Mouse (Mus musculus) stomach, embryonic 15.5 days (tissue): ENCODE measurements around the gene Gm10358. TPM values are rescaled to one million over a fixed set of nuclear protein-coding genes. Genes with fewer than 3 reads are reported as not detected.
"Not testable (repeated sequence)": the region's sequence is repeated elsewhere in the genome, so short reads cannot be mapped to it uniquely, and the experiment has no call there.

Experiments
- ATAC-seq: fragments of 200-750 bp; cut with Nextera tagmentation; 2 replicates; pipeline ENCODE4 v1.8.0; 2017; ENCODE audit warnings: low read depth, moderate number of reproducible peaks, moderate TSS enrichment; ENCODE audit not compliant: insufficient read depth, low FRiP score
- H3K27ac ChIP-seq: fragments of 300-500 bp; sonication (generic); 2 replicates; pipeline ENCODE4 v1.5.1; 2015; ENCODE audit warnings: mild to moderate bottlenecking, inconsistent platforms
- H3K27me3 ChIP-seq: fragments of 300-500 bp; sonication (generic); replicated peaks from 2 replicates; pipeline ENCODE4 v1.6.1; 2015; ENCODE audit warnings: inconsistent platforms
- H3K36me3 ChIP-seq: fragments of 300-500 bp; sonication (generic); 2 replicates; pipeline ENCODE4 v1.6.1; 2015; ENCODE audit warnings: inconsistent platforms
- H3K4me1 ChIP-seq: fragments of 300-500 bp; sonication (generic); 2 replicates; pipeline ENCODE4 v1.6.1; 2015; ENCODE audit warnings: inconsistent platforms
- H3K4me2 ChIP-seq: fragments of 300-500 bp; sonication (generic); 2 replicates; pipeline ENCODE4 v1.6.1; 2015; ENCODE audit warnings: mild to moderate bottlenecking, inconsistent platforms
- H3K4me3 ChIP-seq: fragments of 300-500 bp; sonication (generic); replicated peaks from 2 replicates; pipeline ENCODE4 v1.5.1; 2015; ENCODE audit warnings: inconsistent platforms
- H3K9ac ChIP-seq: fragments of 300-500 bp; sonication (generic); 2 replicates; pipeline ENCODE4 v1.6.1; 2015; ENCODE audit warnings: inconsistent platforms
- H3K9me3 ChIP-seq: fragments of 300-500 bp; sonication (generic); 2 replicates; pipeline ENCODE4 v1.6.1; 2016; ENCODE audit warnings: inconsistent platforms
- WGBS: fragments of 180-500 bp; shearing (Covaris S2); methylation state at CpG from one replicate; pipeline ENCODE4 v1.1.7; 2015; 5-methylcytosine and 5-hydroxymethylcytosine counted together
- polyA plus RNA-seq: library from polyadenylated mRNA; unstranded; fragments of >200 nt; fragmentation: Nextera tagmentation; extraction: Ambion mirVana; gene quantifications from 2 replicates; pipeline ENCODE4 v1.2.1, GENCODE M21; 2015

The Gm10358 gene
- 0.27 and 0.54 TPM in 2 replicates for polyA plus RNA-seq

DNA sequence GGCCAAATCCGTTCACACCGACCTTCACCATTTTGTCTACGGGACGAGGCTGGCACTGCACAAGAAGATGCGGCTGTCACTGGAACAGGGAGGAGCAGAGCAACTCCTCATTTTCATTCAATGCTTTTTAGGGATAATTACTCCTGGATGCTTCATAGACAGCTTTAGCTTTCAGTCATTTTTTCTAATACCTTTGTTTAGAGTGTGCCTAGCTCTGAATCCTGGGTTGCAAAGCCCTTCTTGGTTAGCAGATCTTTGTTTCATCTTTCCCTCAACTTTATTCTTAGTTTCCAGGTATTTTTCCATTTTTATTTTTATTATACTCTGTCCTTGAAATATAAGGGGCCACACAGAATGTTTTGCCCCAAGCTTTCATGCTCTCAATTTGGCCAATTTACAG is at the start of gene Gm10358:
Gene Gm10358 (minus strand): TSS at position 101 of the 400 bp plus-strand sequence.
- 88% methylated on average over 5 of the region's 5 CpGs for WGBS
- H3K27ac ChIP-seq = no peak within 1 kb of the TSS
- no peak for ATAC-seq
- H3K4me2 ChIP-seq = no peak within 1 kb of the TSS
- H3K9me3 ChIP-seq = no peaks in the 10 kb centered on the region
- H3K9ac ChIP-seq = no peak within 1 kb of the TSS
- no peak within 1 kb of the TSS for H3K4me3 ChIP-seq
- H3K36me3 ChIP-seq = no peaks in the 10 kb centered on the region
- no peaks in the 10 kb centered on the region for H3K4me1 ChIP-seq
- H3K27me3 ChIP-seq = no peaks in the 10 kb centered on the region

DNA sequence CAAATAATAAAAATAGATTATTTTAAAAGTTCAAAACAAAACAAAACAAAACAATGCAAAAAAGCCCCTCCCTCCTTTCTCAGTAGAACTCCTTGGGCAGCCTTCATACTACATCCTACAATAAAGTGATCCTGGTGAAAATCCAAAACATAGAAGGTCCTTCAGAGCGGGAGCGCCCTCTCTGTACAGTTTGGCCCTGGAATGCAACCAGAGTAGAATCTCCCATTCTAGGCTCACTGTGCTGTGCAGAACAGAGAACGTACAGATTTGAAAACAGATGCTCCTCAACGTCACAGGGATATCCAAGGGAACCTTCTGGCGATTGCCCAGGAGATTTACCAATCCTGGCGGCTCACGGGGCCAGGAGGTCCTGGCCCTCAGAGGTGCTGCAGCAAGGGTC is 42.0 kb upstream of the Gm10358 start, which contains the start of gene Iqcm:
Gene Iqcm (plus strand): TSS at position 301 of the 400 bp plus-strand sequence.
- Histone ChIP-seq H3K4me2 (no peak within 1 kb of the TSS), H3K27me3 (no peaks in the 10 kb centered on the region), H3K27ac (no peak within 1 kb of the TSS), H3K9me3 (no peaks in the 10 kb centered on the region), H3K9ac (no peak within 1 kb of the TSS), H3K36me3 (no peaks in the 10 kb centered on the region), H3K4me3 (no peak within 1 kb of the TSS), H3K4me1 (no peaks in the 10 kb centered on the region)
- no peak for ATAC-seq
- 90% methylated on average over 7 of the region's 7 CpGs for WGBS

DNA sequence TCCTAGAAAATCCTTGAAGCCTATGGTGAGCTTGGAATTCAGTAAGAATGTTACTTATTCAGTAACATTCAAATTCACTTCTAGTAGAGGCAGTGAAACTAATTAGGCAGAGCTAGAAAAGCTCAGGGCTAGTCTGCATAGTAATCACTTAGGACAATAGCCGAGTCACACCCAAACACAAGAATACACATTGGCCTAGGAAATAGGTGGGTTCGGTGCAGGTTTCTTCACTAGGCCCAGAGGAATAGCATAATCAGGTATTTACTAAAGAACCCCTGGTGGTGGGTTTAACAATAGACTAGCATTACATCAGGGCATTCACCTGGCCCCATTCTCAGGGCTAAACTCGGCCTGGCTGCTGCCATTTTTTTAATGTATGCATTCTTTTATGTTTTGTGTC is 9.3 kb upstream of the Gm10358 start:
- H3K4me2 ChIP-seq, ATAC-seq, H3K9me3 ChIP-seq, H3K27ac ChIP-seq, H3K9ac ChIP-seq, H3K36me3 ChIP-seq, H3K27me3 ChIP-seq, H3K4me3 ChIP-seq, H3K4me1 ChIP-seq: not testable (repeated sequence)
- 75% methylated on average over 3 of the region's 3 CpGs for WGBS

DNA sequence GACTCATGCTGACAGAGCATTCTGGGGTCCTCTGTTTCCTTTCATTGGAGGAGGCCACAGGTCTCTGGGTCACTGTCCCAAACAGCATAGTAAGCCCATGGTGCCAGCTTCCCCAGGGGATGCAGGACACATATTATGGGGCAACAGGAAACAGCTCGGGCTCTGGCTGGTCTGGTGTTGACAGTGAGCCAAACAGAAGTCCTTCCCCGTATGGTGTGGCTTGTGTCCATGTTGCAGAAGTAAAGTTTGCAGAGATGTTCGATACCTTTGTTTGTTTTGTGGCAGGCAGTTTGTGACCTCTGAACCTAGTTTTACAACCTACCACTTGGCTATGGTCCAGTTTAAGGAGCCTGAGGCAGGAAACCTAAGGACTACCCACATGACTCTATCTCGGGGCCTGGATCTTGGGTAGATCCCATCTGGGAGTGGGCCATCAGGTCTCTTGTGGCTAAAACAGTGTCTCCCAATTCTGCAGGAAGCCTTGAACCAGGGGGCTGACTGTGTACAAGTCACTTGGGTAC is 21.6 kb downstream of the Gm10358 start:
- no peaks in the 10 kb centered on the region for H3K27me3 ChIP-seq
- H3K36me3 ChIP-seq = no peaks in the 10 kb centered on the region
- no peak overlapping the region for H3K4me3 ChIP-seq
- no peaks in the 10 kb centered on the region for H3K9me3 ChIP-seq
- 81% methylated on average over 4 of the region's 4 CpGs for WGBS
- ATAC-seq = no peak
- H3K4me1 ChIP-seq = no peaks in the 10 kb centered on the region
- H3K27ac ChIP-seq = no peak overlapping the region
- H3K4me2 ChIP-seq = no peak overlapping the region
- H3K9ac ChIP-seq = no peak overlapping the region

DNA sequence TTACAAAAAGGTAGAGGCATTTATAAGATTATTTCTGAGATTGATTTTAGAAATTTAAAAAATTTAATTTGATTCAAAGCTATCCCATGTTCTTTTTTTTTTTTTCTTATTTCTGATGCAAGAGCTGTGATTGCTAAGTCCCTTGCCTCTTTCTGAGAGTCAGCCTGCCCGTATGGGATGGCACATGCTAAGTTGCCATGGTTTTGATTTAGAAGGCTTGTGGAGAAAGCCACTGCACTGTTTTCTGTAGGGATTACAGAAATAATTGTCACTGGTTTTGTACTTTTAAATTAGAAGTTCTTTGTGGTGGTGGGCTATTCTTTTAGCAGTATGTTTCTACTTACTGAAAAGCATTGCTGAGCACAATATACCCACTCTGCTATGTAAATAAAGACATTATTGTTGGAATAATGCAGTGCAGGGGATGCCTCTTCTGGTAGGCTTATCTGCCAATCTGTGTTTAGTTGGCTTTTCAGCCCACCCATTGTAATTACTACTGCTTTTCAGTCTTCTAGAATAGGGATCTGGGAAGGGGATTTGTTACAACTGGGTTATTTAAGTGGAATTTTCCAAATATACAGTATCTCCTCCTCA is 30.8 kb downstream of the Gm10358 start:
- Histone ChIP-seq H3K4me1 (no peaks in the 10 kb centered on the region), H3K27me3 (no peaks in the 10 kb centered on the region), H3K4me3 (no peak overlapping the region), H3K36me3 (no peaks in the 10 kb centered on the region), H3K4me2 (no peak overlapping the region), H3K9ac (no peak overlapping the region), H3K9me3 (no peaks in the 10 kb centered on the region), H3K27ac (no peak overlapping the region)
- WGBS = 65% methylated on average over 1 of the region's 1 CpGs
- ATAC-seq = no peak

DNA sequence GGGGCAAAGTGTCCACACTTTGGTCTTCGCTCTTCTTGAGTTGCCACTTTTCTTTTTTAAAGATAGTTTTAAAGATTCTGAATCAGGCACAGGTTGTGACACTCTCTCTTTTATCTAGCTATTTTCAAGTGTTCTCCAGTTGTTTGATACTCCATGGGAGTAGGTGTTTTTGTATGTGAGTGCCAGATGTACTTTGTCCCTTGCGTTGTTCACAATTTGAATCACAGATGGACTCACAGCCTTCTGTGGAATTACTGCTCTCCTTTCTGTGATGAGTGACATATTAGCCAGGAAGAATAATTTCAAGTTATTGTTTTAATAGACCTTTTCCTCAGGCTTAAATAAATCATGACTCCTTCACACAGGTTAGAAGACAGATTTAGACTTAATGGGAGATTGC is 34.4 kb downstream of the Gm10358 start:
- Histone ChIP-seq H3K9ac (no peak overlapping the region), H3K4me1 (no peaks in the 10 kb centered on the region), H3K9me3 (no peaks in the 10 kb centered on the region), H3K4me2 (no peak overlapping the region), H3K4me3 (no peak overlapping the region), H3K36me3 (no peaks in the 10 kb centered on the region), H3K27me3 (no peaks in the 10 kb centered on the region), H3K27ac (no peak overlapping the region)
- ATAC-seq = no peak
- 86% methylated on average over 2 of the region's 2 CpGs for WGBS

Other genes with a start within 250 kb of the Gm10358 start
- 1.4 and 2.1 TPM in 2 replicates for gene Rasd2, start 192.6 kb downstream of the Gm10358 start, polyA plus RNA-seq
- not detected in 2 replicates for gene Iqcm, start 42.1 kb upstream of the Gm10358 start, polyA plus RNA-seq